Mouse (Mus musculus) midbrain, postnatal 0 days (tissue): ENCODE results near the gene Trpc4ap. TPM values are rescaled to one million over a fixed set of nuclear protein-coding genes. Genes with fewer than 3 reads are reported as not detected.

Experiments
- ATAC-seq: fragments of 200-750 bp; cut with Nextera tagmentation; 2 replicates; pipeline ENCODE4 v1.8.0; 2017; ENCODE audit warnings: moderate number of reproducible peaks, mild to moderate bottlenecking, moderate TSS enrichment, moderate library complexity; ENCODE audit not compliant: low FRiP score
- DNase-seq: peaks from one replicate; pipeline ENCODE4 v3.0.0-alpha.2; 2015; ENCODE audit warnings: low spot score
- H3K27ac ChIP-seq: fragments of 300-500 bp; sonication (generic); 2 replicates; pipeline ENCODE4 v1.5.1; 2014; ENCODE audit warnings: low read depth, mild to moderate bottlenecking, low read length, mixed read lengths
- H3K27me3 ChIP-seq: fragments of 300-500 bp; sonication (generic); 2 replicates; pipeline ENCODE4 v1.6.1; 2014; ENCODE audit warnings: low read length, control low read depth, mixed read lengths; ENCODE audit not compliant: insufficient read depth
- H3K36me3 ChIP-seq: fragments of 300-500 bp; sonication (generic); 2 replicates; pipeline ENCODE4 v1.6.1; 2014; ENCODE audit warnings: low read length, control low read depth, mixed read lengths; ENCODE audit not compliant: insufficient read depth
- H3K4me1 ChIP-seq: fragments of 300-500 bp; sonication (generic); 2 replicates; pipeline ENCODE4 v1.6.1; 2014; ENCODE audit warnings: mild to moderate bottlenecking, control low read depth, antibody characterized with exemption, low read length, mixed read lengths; ENCODE audit not compliant: insufficient read depth
- H3K4me2 ChIP-seq: fragments of 300-500 bp; sonication (generic); 2 replicates; pipeline ENCODE4 v1.6.1; 2014; ENCODE audit warnings: low read depth, mild to moderate bottlenecking, low read length, mixed read lengths; ENCODE audit not compliant: poor library complexity, severe bottlenecking
- H3K4me3 ChIP-seq: fragments of 300-500 bp; sonication (generic); 2 replicates; pipeline ENCODE4 v1.5.1; 2014; ENCODE audit warnings: low read depth, mild to moderate bottlenecking, low read length, moderate library complexity
- H3K9ac ChIP-seq: fragments of 300-500 bp; sonication (generic); replicated peaks from 2 replicates; pipeline ENCODE4 v1.6.1; 2014; ENCODE audit warnings: mild to moderate bottlenecking, low read length, moderate library complexity, mixed read lengths; ENCODE audit not compliant: poor library complexity, severe bottlenecking
- H3K9me3 ChIP-seq: fragments of 300-500 bp; sonication (generic); 2 replicates; pipeline ENCODE4 v1.6.1; 2016; ENCODE audit warnings: low read length, control low read depth
- CTCF ChIP-seq: IDR thresholded peaks from 2 replicates; pipeline ENCODE4 v1.5.1; 2016; ENCODE audit warnings: antibody characterized with exemption, mild to moderate bottlenecking
- WGBS: fragments of 180-500 bp; shearing (Covaris S2); extraction: QIAGEN DNeasy Blood & Tissue Kit; methylation state at CpG from one replicate; pipeline ENCODE4 v1.1.7; 2014; 5-methylcytosine and 5-hydroxymethylcytosine counted together
- polyA plus RNA-seq: library from polyadenylated mRNA; unstranded; fragments of >200 nt; fragmentation: Nextera tagmentation; extraction: Ambion mirVana; gene quantifications from 2 replicates; pipeline ENCODE4 v1.2.1, GENCODE M21; 2015
- total RNA-seq: library from RNA; depleted of rRNA; stranded (reverse); fragments of >200 nt; gene quantifications from 2 replicates; pipeline ENCODE4 v1.2.3, GENCODE M21; 2014

Gene Trpc4ap
- total and polyA plus RNA-seq, 2 experiments from 2014 or later = 122 to 155 TPM

DNA sequence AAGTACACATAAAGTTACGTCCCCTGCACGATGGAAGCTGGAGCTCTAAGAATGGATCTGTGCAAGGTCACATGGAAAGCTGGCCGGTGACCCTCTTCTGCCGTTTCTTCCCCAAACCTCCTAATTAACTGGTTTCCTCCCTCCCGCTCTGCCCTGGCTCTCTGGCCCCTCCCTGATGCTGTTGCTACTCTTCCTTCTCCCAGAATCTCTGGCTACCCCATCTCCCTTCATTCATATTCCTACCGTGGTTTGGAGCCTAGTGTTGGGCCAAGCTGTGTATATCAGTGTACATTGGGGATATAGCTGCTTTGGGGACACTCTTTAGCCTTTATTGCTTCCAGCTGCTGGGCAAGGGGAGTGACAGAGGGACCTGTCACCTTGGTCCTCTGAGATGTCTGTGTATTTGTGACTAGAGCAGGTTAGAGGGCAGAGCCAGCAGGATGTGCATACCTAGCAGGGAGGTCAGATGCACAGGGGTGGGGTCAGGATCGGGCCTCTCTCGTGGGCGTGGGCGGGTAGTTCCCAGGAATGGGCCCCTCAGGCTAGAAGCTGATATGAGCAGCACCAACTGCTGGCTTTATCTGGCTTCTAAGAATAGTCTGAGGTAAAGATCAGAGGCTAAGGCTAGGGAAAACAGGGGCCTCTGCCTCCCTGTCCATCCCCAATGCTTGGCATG is 87.5 kb downstream of the Trpc4ap start:
- H3K4me2 ChIP-seq = no peak overlapping the region
- ATAC-seq = no peak
- no peaks in the 10 kb centered on the region for H3K36me3 ChIP-seq
- no peak overlapping the region for H3K4me3 ChIP-seq
- no peaks in the 10 kb centered on the region for H3K27me3 ChIP-seq
- no peak for DNase-seq
- no peak overlapping the region for H3K9ac ChIP-seq
- no peak for TF ChIP-seq CTCF
- H3K9me3 ChIP-seq = no peaks in the 10 kb centered on the region
- no peak overlapping the region for H3K27ac ChIP-seq
- 68% methylated on average over 10 of the region's 10 CpGs for WGBS
- no peaks in the 10 kb centered on the region for H3K4me1 ChIP-seq

DNA sequence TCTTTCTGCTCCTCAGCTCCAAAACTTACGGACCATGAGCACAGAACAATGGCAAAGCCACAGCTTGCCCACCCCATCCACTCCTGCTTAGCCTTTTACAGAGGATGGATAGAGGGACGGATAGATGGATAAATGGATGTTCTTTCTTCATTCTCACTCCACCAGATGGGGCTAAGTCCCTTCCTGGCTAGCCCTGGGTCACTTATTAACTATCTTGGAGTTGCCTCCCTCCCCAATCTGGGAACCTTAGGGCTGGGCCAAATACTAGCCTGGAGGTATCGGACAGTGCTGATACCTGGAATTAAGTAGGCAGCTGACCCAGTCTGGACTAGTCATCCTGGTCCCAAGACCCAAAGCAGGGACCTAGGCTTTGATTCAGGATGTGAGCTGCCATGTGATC is 88.5 kb downstream of the Trpc4ap start:
- no peak overlapping the region for H3K9ac ChIP-seq
- DNase-seq (no peak), ATAC-seq (no peak)
- WGBS = 52% methylated on average over 3 of the region's 3 CpGs
- H3K27ac ChIP-seq = no peak overlapping the region
- no peak overlapping the region for H3K4me3 ChIP-seq
- TF ChIP-seq CTCF = no peak
- H3K4me2 ChIP-seq = no peak overlapping the region
- no peaks in the 10 kb centered on the region for H3K36me3 ChIP-seq
- no peaks in the 10 kb centered on the region for H3K9me3 ChIP-seq
- no peaks in the 10 kb centered on the region for H3K27me3 ChIP-seq
- no peaks in the 10 kb centered on the region for H3K4me1 ChIP-seq

DNA sequence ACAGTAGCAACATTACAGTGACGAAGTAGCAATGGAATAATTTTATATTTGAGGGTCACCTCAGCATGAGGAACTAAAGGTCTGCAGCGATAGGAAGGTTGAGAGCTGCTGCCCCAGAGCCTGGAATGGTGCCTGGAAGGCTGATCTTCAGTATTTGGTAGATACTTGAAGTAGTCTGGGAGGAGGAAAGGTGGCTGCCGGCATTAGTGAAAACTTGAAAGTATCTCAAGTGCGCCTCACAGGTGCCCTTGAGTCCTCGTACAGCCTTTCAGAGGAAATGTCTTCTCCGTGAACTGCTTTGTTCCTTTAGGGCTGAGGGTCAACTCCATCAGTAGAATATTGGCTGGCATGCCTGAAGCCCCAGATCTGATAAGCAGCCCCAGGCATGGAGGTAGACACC is 96.7 kb downstream of the Trpc4ap start:
- Histone ChIP-seq H3K4me1 (peaks cover 4% of the 10 kb centered on the region; the same call in 1 of the 2 replicates), H3K36me3 (no peaks in the 10 kb centered on the region), H3K27me3 (no peaks in the 10 kb centered on the region), H3K9me3 (no peaks in the 10 kb centered on the region), H3K9ac (no peak overlapping the region), H3K4me3 (no peak overlapping the region), H3K4me2 (no peak overlapping the region), H3K27ac (no peak overlapping the region)
- no peak for TF ChIP-seq CTCF
- DNase-seq = no peak
- ATAC-seq = no peak
- WGBS = 86% methylated on average over 6 of the region's 6 CpGs

DNA sequence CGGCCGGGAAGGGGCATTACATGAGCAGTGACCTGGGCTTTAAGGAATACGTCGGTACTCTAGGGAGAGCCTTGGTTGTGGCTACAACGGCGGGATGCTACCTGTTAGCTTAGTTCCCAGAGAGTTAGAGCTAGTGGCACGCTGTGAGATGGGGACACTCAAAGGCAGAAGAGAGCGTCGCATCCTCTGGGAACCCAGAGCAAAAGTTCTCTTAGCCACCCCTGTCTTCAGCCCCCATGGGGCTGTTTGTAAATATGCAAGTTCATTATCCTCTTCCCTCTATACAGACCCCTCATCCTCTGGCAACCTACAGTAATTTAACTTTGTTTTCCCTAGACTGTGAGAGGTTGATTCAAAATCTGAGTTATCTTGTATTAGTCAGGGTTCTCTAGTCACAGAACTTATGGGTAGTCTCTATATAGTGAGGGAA is 99.3 kb downstream of the Trpc4ap start:
- peak overlapping the region; percentile 67 for H3K4me2 ChIP-seq
- TF ChIP-seq CTCF = no peak
- H3K4me1 ChIP-seq = peaks cover 4% of the 10 kb centered on the region; the same call in 1 of the 2 replicates
- no peaks in the 10 kb centered on the region for H3K9me3 ChIP-seq
- H3K36me3 ChIP-seq = no peaks in the 10 kb centered on the region
- 1% methylated on average over 9 of the region's 9 CpGs for WGBS
- no peaks in the 10 kb centered on the region for H3K27me3 ChIP-seq
- DNase-seq = no peak
- H3K9ac ChIP-seq = peak overlapping the region; percentile 60; the same call in 1 of the 2 replicates
- no peak overlapping the region; the same call in 1 of the 2 replicates for H3K27ac ChIP-seq
- peak overlapping the region; percentile 59 for H3K4me3 ChIP-seq
- ATAC-seq = no peak

DNA sequence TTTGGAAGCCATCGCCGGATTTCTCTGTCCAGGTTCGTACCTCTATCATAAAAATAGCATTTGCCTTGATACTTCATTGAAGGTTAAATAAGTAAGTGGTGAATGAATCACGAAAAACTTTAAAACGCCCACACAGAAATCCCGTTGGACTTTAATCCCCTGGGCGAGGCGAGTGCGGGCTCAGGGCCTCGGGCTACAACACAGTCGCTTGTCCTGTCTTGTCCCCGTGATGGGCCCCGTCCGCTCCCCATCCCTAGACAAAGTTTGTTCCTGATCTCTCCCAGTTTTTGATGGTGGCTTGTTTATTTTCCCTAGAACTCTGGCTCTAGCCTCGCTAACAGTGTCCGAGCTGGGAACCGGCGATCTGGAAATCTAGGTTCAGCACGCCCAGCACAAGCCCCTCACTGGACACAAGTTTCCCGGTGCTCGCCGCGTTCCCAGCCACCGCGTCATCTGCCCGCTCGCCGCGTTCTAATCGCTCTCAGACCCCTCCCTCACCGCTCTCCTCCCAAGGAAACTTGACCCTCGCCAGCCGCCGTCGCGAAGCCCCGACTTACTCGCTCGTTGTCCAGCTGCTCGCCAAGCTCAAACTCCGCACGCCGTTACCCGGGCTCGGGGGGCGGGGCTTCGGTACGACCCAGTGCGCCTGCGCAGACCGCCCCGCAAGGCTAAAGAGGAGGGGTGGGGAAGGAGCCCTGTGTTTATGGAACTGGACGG is 99.9 kb downstream of the Trpc4ap start, which contains the start of gene Gss:
TSS of gene Gss (minus strand) at position 674 of the 717 bp plus-strand sequence.
- TF ChIP-seq CTCF = no peak
- Histone ChIP-seq H3K9me3 (no peaks in the 10 kb centered on the region), H3K27ac (peak within 1 kb of the TSS; percentile 48), H3K27me3 (no peaks in the 10 kb centered on the region), H3K36me3 (no peaks in the 10 kb centered on the region), H3K4me2 (peak within 1 kb of the TSS; percentile 67), H3K4me1 (peaks cover 4% of the 10 kb centered on the region; the same call in 1 of the 2 replicates), H3K4me3 (peak within 1 kb of the TSS; percentile 59), H3K9ac (peak within 1 kb of the TSS; percentile 60)
- WGBS = under 1% methylated on average over 53 of the region's 53 CpGs
- peak; percentile 96 for DNase-seq
- ATAC-seq = peak; percentile 93

DNA sequence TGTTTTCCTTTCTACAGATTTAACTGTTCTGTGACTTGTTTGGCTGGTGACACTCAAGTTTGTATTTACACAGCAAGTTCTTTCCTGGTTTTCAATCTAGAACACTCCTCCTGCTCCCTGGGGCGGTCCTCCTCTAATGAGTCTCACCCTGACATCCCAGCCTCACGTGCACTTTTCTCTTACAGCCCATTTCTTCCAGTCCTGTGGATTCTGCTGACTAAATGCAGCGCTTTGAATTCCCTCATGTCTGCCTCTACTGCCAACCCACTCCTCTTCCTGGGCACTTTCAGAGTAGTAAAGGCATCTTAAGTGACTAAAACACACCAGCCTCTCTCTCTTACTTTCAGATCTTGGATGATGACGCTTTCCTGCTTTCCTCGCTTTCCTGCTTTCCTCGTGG is 100.5 kb downstream of the Trpc4ap start:
- H3K4me1 ChIP-seq = peaks cover 4% of the 10 kb centered on the region; the same call in 1 of the 2 replicates
- WGBS = 8% methylated on average over 6 of the region's 6 CpGs
- peak overlapping the region; percentile 29 for H3K9ac ChIP-seq
- no peak for TF ChIP-seq CTCF
- ATAC-seq = no peak
- DNase-seq = peak; percentile 3
- H3K27ac ChIP-seq = peak overlapping the region; percentile 48
- peak overlapping the region; percentile 67 for H3K4me2 ChIP-seq
- H3K4me3 ChIP-seq = peak overlapping the region; percentile 59
- H3K36me3 ChIP-seq = no peaks in the 10 kb centered on the region
- H3K27me3 ChIP-seq = no peaks in the 10 kb centered on the region
- H3K9me3 ChIP-seq = no peaks in the 10 kb centered on the region
